Mouse (Mus musculus) ES-E14 (cell line): Measurements from ENCODE around the gene Gm20683. TPM values are rescaled to one million over a fixed set of nuclear protein-coding genes. Genes with fewer than 3 reads are reported as not detected.
A peak's percentile ranks its signal among the peaks of the same experiment; 100 is the strongest.

Source experiments
- DNase-seq: peaks from one replicate; pipeline ENCODE4 v3.0.0-alpha.2; 2013; ENCODE audit warnings: low read depth, low spot score
- H3K27ac ChIP-seq: 2 replicates; pipeline ENCODE4 v1.5.1; 2012; ENCODE audit warnings: low read depth, mild to moderate bottlenecking, low read length, moderate library complexity, mixed read lengths; ENCODE audit not compliant: poor library complexity, insufficient read depth, severe bottlenecking
- H3K36me3 ChIP-seq: 2 replicates; pipeline ENCODE4 v1.6.1; 2012; ENCODE audit warnings: mild to moderate bottlenecking, low read length, moderate library complexity, mixed read lengths; ENCODE audit not compliant: control insufficient read depth, poor library complexity, insufficient read depth, severe bottlenecking
- H3K4me1 ChIP-seq, 2 experiments: fragments of 150-350 bp in 1 of 2; sonication (generic) in 1 of 2; 2 replicates each; pipeline ENCODE4 v1.6.1; 2012; ENCODE audit warnings: low read length in 2 of 2, mild to moderate bottlenecking in 1 of 2, mixed read lengths in 1 of 2; ENCODE audit not compliant: control insufficient read depth in 2 of 2, insufficient read depth in 2 of 2, poor library complexity in 1 of 2
- H3K4me3 ChIP-seq, 2 experiments: fragments of 150-350 bp in 1 of 2; sonication (generic) in 1 of 2; 2 replicates each; pipeline ENCODE4 v1.5.1; 2012; ENCODE audit warnings: low read length in 2 of 2, low read depth in 1 of 2, mild to moderate bottlenecking in 1 of 2, mixed read lengths in 1 of 2; ENCODE audit not compliant: insufficient read depth in 1 of 2, poor library complexity in 1 of 2, severe bottlenecking in 1 of 2
- H3K9ac ChIP-seq: 2 replicates; pipeline ENCODE4 v1.6.1; 2012; ENCODE audit warnings: low read depth, mild to moderate bottlenecking, low read length, mixed read lengths; ENCODE audit not compliant: poor library complexity, insufficient read depth, severe bottlenecking
- H3K9me3 ChIP-seq: fragments of 150-350 bp; sonication (generic); 2 replicates; pipeline ENCODE4 v1.6.1; 2012; ENCODE audit warnings: low read depth, mild to moderate bottlenecking, low read length; ENCODE audit not compliant: control insufficient read depth, insufficient read depth
- CHD2 ChIP-seq: IDR thresholded peaks from 2 replicates; pipeline ENCODE4 v1.6.1; 2014; ENCODE audit warnings: mild to moderate bottlenecking, low read depth, low read length, inconsistent platforms
- HCFC1 ChIP-seq: IDR thresholded peaks from 2 replicates; pipeline ENCODE4 v1.6.1; 2012; ENCODE audit warnings: low read length, inconsistent platforms, borderline replicate concordance; ENCODE audit not compliant: insufficient read depth
- MAFK ChIP-seq: IDR thresholded peaks from 2 replicates; pipeline ENCODE4 v1.6.1; 2014; ENCODE audit warnings: mild to moderate bottlenecking, low read depth, low read length, inconsistent platforms; ENCODE audit not compliant: insufficient read depth
- ZC3H11A ChIP-seq: IDR thresholded peaks from 2 replicates; pipeline ENCODE4 v1.6.1; 2012; ENCODE audit warnings: low read depth, mild to moderate bottlenecking, inconsistent platforms, low read length, borderline replicate concordance
- ZNF384 ChIP-seq: IDR thresholded peaks from 2 replicates; pipeline ENCODE4 v1.6.1; 2012; ENCODE audit warnings: low read depth, low read length, inconsistent platforms
- in situ Hi-C, 2 experiments: fragments of 600-800 bp; cut with MboI; formaldehyde crosslinking; loops; one replicate each; pipeline ENCODE4 v1.15.1; 2025; ENCODE audit warnings: low sequenced_read_pairs in 2 of 2, inconsistent platforms in 1 of 2; ENCODE audit not compliant: unreplicated experiment in 2 of 2
- total RNA-seq: library from RNA; depleted of rRNA; stranded (reverse); fragments of 300-350 nt; gene quantifications from 2 replicates; pipeline ENCODE4 v1.2.3, GENCODE M21; 2012

Gene Gm20683
- total RNA-seq, 1 experiment, result 2.0 TPM

GRCm38 (mm10) chr17:25796951-25797369 is 44.6 kb downstream of the Gm20683 start, which contains the start of gene Metrn:
TSS of gene Metrn (minus strand) at chr17:25797136.
- Histone ChIP-seq H3K9ac (peak within 1 kb of the TSS; percentile 60), H3K36me3 (peaks cover 4% of the 10 kb centered on the region; the same call in 1 of the 2 replicates), H3K4me3 (peak within 1 kb of the TSS; percentile 68 to 76), H3K9me3 (no peaks in the 10 kb centered on the region), H3K4me1 (peaks cover 3 to 7% of the 10 kb centered on the region in 2 experiments; a peak in 2 of 4 replicates), H3K27ac (no peak within 1 kb of the TSS)
- no peak for DNase-seq
- no peak for TF ChIP-seq CHD2
- TF ChIP-seq MAFK, result no peak
- TF ChIP-seq ZNF384, result no peak
- TF ChIP-seq HCFC1, result no peak
- TF ChIP-seq ZC3H11A, result no peak
- in situ Hi-C loops, result no loop called here

GRCm38 (mm10) chr17:25796211-25796771 is 45.3 kb downstream of the Gm20683 start:
- TF ChIP-seq MAFK (no peak), ZC3H11A (no peak), CHD2 (no peak), ZNF384 (no peak), HCFC1 (no peak)
- H3K9me3 ChIP-seq, result no peaks in the 10 kb centered on the region
- peaks cover 4% of the 10 kb centered on the region; the same call in 1 of the 2 replicates for H3K36me3 ChIP-seq
- no peak for DNase-seq
- H3K4me3 ChIP-seq, result peak overlapping the region; percentile 68 to 76
- in situ Hi-C loops, result no loop called here
- H3K9ac ChIP-seq, result peak overlapping the region; percentile 60
- peaks cover 3 to 9% of the 10 kb centered on the region in 2 experiments; a peak in 2 of 4 replicates for H3K4me1 ChIP-seq
- H3K27ac ChIP-seq, result no peak overlapping the region

- H3K36me3 ChIP-seq, result peaks cover 4% of the 10 kb centered on the region; the same call in 1 of the 2 replicates
- H3K9me3 ChIP-seq, result no peaks in the 10 kb centered on the region
- H3K27ac ChIP-seq, result no peak within 1 kb of the TSS
- H3K4me3 ChIP-seq, result peak within 1 kb of the TSS; percentile 68 to 76
- DNase-seq, result no peak
- in situ Hi-C loops, result no loop called here
- peak within 1 kb of the TSS; percentile 60 for H3K9ac ChIP-seq
- no peak for TF ChIP-seq HCFC1
- TF ChIP-seq MAFK, result no peak
- no peak for TF ChIP-seq ZNF384
- TF ChIP-seq ZC3H11A, result no peak
- H3K4me1 ChIP-seq, result peaks cover 3 to 10% of the 10 kb centered on the region in 2 experiments; a peak in 2 of 4 replicates
Measured at GRCm38 (mm10) chr17:25795609-25796092, 45.9 kb downstream of the Gm20683 start, which contains the start of gene AC134908.4. TSS of gene AC134908.4 (minus strand) at chr17:25795659.

DNA sequence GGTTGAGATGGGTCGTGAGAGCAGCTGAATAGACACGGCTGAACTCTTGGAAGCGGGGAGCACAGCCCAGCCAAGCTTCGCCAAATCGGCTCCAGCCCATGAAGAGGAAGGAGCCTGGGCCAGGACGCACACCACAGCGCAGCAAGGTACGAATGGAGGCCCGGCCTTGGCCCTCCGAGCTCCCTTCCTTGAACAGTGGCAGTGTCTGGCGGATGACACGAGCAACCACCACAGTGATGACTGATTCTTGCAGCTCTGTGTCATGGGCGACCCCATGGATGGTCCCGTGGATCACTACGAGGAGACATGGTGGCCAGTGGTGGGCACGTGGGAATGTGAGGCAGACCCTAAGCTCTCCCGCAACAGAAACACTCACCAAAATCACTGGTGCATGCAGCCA is 46.6 kb downstream of the Gm20683 start:
- no peak overlapping the region for H3K9ac ChIP-seq
- peaks cover 3 to 10% of the 10 kb centered on the region in 2 experiments; a peak in 2 of 4 replicates for H3K4me1 ChIP-seq
- H3K4me3 ChIP-seq, result no peak overlapping the region
- no peak for DNase-seq
- peaks cover 4% of the 10 kb centered on the region; the same call in 1 of the 2 replicates for H3K36me3 ChIP-seq
- H3K27ac ChIP-seq, result no peak overlapping the region
- no peaks in the 10 kb centered on the region for H3K9me3 ChIP-seq
- in situ Hi-C loops, result no loop called here
- TF ChIP-seq CHD2 (no peak), ZNF384 (no peak), MAFK (no peak), ZC3H11A (no peak), HCFC1 (no peak)
